Mouse (Mus musculus): ENCODE data around the gene Eipr1. TPM values are rescaled to one million over a fixed set of nuclear protein-coding genes. Genes with fewer than 3 reads are reported as not detected.
A peak's percentile ranks its signal among the peaks of the same experiment; 100 is the strongest.

Eipr1 gene
- polyA plus RNA-seq, 1 experiment from 2014 or later: 8.4 TPM

DNA sequence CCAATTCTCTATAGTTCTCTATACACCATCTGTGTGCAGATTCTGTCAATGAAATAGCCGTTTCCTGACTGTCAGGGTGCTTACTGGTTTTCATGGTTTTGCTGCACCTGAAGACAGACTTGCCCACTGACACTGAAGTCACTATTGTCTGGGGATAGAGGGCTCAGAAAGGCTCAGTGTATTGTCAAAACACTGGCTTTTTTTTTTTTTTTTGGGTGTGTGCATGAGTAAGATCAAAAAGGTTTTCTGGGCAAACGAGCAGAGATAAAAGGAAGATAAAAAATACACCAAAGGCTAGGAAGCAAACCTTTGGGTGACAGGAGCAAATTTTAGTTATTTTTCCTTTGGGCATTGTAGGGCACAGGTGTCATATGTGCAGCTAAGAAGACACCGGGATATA, 16.3 kb upstream of the Eipr1 start:
- no peak overlapping the region for H3K4me3 ChIP-seq (ENCODE audit: inconsistent target)
- WGBS (ENCODE audit: missing documents): 94% methylated on average over 3 of the region's 3 CpGs
- peaks cover 22% of the 10 kb centered on the region for H3K79me2 ChIP-seq (ENCODE audit: inconsistent target)
- H3K27ac ChIP-seq: no peak overlapping the region
- H3K36me3 ChIP-seq (ENCODE audit: inconsistent target): peaks cover 39% of the 10 kb centered on the region

DNA sequence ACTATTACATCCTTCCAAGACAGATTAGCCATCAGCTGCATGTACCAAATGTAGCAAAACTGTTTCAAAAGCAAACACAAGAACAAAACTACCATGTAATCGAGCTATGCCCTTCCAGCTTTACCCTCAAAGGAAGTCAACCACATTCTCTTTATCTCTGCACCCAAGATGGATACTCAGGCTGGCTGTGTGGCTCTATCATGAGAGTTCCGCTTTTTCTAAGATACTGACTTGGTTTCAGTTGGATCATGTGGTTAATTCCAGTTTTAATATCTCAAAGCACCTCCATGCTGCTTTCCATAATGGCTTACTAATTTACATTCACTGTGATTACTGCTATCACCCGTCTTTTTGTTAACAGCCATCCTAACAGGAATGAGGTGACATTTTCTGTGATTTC, 8.3 kb upstream of the Eipr1 start:
- peaks cover 100% of the 10 kb centered on the region for H3K79me2 ChIP-seq (ENCODE audit: inconsistent target)
- H3K4me3 ChIP-seq (ENCODE audit: inconsistent target): no peak overlapping the region
- H3K27ac ChIP-seq: no peak overlapping the region
- WGBS (ENCODE audit: missing documents): 71% methylated on average over 3 of the region's 3 CpGs
- peaks cover 23% of the 10 kb centered on the region; the same call in 1 of the 2 replicates for H3K36me3 ChIP-seq (ENCODE audit: inconsistent target)

DNA sequence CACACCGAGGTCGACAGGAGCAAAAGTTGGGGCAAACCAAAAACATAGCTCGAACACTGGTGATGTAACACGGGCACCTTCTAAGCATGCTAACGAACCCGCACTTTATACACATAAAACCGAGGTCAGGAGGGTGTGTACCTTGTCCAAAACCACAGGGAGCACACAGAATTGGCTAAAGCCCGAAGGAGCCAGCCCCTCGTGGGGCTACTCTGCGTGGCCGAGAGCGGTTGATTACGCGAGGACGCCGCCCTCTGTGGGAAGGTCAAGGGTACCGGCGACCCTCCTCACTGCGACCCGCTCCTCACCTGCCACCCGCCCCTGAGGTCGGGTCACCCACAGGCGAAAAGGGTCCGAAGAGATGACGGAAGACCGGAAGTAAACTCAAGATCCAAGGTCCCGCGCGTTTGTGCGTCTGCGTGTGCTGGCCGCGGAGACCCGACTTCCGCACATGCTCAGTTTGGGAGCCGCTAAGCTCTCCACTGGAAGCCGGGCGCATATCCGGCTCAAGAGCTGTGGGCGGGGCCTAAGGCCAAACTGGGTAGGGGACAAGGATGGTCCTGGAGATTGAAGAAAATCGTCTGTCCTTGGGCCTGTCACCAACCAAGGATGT, 1.5 kb upstream of the Eipr1 start, which contains the start of gene Trappc12:
Trappc12 (minus strand) TSS at position 452 of the 613 bp plus-strand sequence.
- H3K36me3 ChIP-seq (ENCODE audit: inconsistent target): peaks cover 18% of the 10 kb centered on the region; the same call in 1 of the 2 replicates
- whole genome bisulfite sequencing (ENCODE audit: missing documents): under 1% methylated on average over 41 of the region's 41 CpGs

DNA sequence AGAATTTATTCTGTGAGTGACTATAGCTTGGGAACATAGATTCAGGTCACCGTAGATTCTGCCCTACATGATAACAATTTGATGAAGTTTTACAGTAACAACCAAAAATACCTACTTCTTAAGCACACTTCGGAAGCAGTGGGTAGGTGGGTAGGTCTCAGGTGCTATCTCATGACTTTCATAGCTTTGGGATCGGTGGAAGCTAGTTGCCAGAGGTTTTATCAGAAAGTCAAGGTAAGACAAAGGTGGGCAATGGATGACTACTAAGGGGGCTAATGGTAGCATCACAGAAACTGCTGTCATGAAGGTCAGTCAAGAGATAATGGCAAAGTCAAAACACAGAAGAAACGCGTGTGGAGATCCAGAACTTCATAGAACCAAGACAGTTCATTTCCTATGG, 727 bp upstream of the Eipr1 start:
- 93% methylated on average over 4 of the region's 5 CpGs for whole genome bisulfite sequencing (ENCODE audit: missing documents)
- H3K4me3 ChIP-seq (ENCODE audit: inconsistent target): peak overlapping the region; percentile 83; the same call in 1 of the 2 replicates

More for the DNA sequence above, 1.5 kb upstream of the Eipr1 start, which contains the start of gene Trappc12:
- peaks cover 86% of the 10 kb centered on the region for H3K79me2 ChIP-seq (ENCODE audit: inconsistent target)
- H3K4me3 ChIP-seq (ENCODE audit: inconsistent target): peak within 1 kb of the TSS; percentile 100
- H3K27ac ChIP-seq: peak within 1 kb of the TSS; percentile 60

DNA sequence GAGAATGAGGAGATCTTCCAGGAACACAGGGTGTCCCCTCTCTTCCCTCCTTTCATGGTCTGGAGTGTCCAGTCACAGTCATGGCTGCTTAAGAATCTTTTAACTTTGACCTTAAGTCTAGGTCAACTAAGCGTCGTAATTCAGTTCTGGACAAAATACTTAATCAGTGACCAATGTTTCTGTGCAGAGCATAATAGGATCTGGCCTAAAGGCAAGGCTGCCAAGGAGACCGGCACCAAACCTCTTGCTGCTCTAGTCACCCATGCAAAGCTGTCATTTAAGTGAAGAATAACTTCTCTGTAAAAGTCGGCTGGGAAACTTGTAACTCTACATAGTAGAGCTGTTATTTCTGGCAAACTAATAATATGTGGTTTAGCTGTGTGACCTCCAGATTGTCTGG, 4.4 kb downstream of the Eipr1 start:
- Histone ChIP-seq H3K27ac (no peak overlapping the region), H3K36me3 (ENCODE audit: inconsistent target) (no peaks in the 10 kb centered on the region), H3K4me3 (ENCODE audit: inconsistent target) (no peak overlapping the region), H3K79me2 (ENCODE audit: inconsistent target) (peaks cover 57% of the 10 kb centered on the region)
- WGBS (ENCODE audit: missing documents): 95% methylated on average over 4 of the region's 4 CpGs

More for the DNA sequence above, 727 bp upstream of the Eipr1 start:
- Histone ChIP-seq H3K36me3 (ENCODE audit: inconsistent target) (peaks cover 11% of the 10 kb centered on the region; the same call in 1 of the 2 replicates), H3K27ac (no peak overlapping the region), H3K79me2 (ENCODE audit: inconsistent target) (peaks cover 86% of the 10 kb centered on the region)

DNA sequence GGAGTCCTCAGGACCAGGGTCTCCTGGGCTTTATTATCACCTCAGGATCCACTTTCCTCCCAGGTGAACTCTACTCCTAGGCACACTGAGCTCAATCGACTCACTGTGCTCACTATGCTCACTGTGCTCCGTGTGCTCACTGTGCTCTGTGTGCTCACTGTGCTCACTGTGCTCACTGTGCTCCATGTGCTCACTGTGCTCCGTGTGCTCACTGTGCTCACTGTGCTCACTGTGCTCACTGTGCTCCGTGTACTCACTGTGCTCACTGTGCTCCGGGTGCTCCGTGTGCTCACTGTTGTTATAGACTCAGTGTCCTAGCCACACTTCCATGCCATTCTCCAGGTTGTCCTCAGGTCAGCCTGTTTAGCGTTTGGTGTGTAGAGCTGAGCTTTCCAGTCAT, 18.4 kb downstream of the Eipr1 start:
- H3K36me3 ChIP-seq (ENCODE audit: inconsistent target): peaks cover 14% of the 10 kb centered on the region; the same call in 1 of the 2 replicates
- H3K27ac ChIP-seq: no peak overlapping the region
- WGBS (ENCODE audit: missing documents): 96% methylated on average over 7 of the region's 7 CpGs
- H3K4me3 ChIP-seq (ENCODE audit: inconsistent target): no peak overlapping the region
- no peaks in the 10 kb centered on the region for H3K79me2 ChIP-seq (ENCODE audit: inconsistent target)

DNA sequence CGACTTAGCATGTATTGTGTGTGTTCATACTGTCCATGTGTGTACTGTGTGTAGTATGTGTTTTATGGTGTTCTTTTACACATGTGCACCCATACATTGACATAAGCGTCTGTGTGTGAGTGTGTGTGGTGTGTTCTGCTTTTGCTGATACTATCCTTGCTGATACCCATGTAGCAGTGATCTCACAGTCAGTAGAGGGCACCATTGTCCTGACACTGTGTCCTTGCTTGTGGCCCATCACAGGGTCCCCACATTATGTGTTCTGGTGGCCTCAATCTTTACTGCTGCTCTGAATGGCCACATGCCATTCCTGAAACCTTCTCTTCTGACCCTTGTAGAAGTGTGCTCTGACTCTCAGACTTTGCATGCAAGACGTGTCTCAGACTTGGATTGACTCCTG, 22.2 kb downstream of the Eipr1 start:
- Histone ChIP-seq H3K79me2 (ENCODE audit: inconsistent target) (no peaks in the 10 kb centered on the region), H3K4me3 (ENCODE audit: inconsistent target) (no peak overlapping the region), H3K27ac (no peak overlapping the region), H3K36me3 (ENCODE audit: inconsistent target) (no peaks in the 10 kb centered on the region)
- WGBS (ENCODE audit: missing documents): 89% methylated on average over 3 of the region's 3 CpGs

DNA sequence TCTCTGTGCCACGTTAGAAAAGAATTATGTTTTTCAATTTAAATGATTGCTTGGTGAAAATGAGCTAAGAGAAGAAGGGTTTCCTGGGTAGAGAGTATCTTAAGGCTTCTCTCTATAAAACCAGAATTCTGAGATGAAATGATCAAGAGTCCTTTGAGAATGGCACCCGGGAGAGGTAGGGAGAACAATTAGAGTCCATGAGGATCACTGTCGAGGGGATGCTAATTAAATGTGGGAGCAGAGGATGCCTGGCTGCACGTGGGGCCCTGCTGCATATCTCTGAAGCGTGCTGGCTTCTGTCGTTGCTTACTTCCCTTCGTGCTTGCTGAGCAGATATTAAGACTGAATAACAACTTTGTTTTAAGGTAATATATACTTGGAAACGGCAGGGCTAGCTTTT, 23.5 kb downstream of the Eipr1 start:
- Histone ChIP-seq H3K79me2 (ENCODE audit: inconsistent target) (no peaks in the 10 kb centered on the region), H3K4me3 (ENCODE audit: inconsistent target) (no peak overlapping the region), H3K36me3 (ENCODE audit: inconsistent target) (no peaks in the 10 kb centered on the region), H3K27ac (no peak overlapping the region)
- 88% methylated on average over 8 of the region's 8 CpGs for WGBS (ENCODE audit: missing documents)

DNA sequence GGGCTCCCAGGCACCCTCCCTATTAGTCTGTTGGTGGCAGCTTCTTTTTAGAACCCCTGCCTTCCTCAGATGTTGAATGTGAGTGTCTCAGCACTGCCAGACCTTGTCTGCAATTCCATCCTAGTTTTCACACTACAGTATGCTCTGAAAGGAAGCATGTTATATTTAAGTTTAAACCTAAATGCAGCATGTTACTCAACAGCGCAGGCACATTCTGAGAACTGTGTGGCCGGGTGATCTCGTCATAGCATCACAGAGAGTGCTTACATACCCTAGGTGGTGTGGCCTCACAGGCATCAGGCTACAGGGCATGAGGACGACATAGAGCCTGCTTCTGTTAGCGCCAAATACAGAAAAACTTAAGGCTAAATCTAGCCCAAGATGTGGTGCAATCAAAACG, 24.0 kb downstream of the Eipr1 start:
- WGBS (ENCODE audit: missing documents): 91% methylated on average over 6 of the region's 6 CpGs
- no peaks in the 10 kb centered on the region for H3K36me3 ChIP-seq (ENCODE audit: inconsistent target)
- no peak overlapping the region for H3K4me3 ChIP-seq (ENCODE audit: inconsistent target)
- no peaks in the 10 kb centered on the region for H3K79me2 ChIP-seq (ENCODE audit: inconsistent target)
- H3K27ac ChIP-seq: no peak overlapping the region

DNA sequence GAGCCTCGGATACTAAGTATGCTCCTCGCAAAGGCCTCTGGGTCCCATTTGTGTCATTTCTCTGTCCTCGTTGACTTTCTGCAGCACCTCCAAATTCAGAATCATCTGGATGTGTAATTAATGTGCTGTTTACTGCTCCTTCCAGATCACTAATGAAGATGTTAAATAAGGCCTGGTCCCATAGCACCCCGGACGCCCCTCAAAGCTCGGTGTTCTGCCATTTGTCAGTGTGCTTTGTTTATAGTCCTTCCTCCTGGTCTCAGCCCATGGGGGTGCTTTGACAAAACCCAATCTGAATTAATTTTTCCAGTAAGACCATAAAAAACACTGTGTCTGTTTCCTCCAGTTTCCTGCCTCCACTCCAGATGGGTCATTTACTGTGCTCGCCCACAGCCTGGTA, 28.6 kb downstream of the Eipr1 start:
- 97% methylated on average over 7 of the region's 7 CpGs for WGBS (ENCODE audit: missing documents)
- H3K79me2 ChIP-seq (ENCODE audit: inconsistent target): no peaks in the 10 kb centered on the region
- H3K4me3 ChIP-seq (ENCODE audit: inconsistent target): no peak overlapping the region
- H3K36me3 ChIP-seq (ENCODE audit: inconsistent target): no peaks in the 10 kb centered on the region
- no peak overlapping the region for H3K27ac ChIP-seq

DNA sequence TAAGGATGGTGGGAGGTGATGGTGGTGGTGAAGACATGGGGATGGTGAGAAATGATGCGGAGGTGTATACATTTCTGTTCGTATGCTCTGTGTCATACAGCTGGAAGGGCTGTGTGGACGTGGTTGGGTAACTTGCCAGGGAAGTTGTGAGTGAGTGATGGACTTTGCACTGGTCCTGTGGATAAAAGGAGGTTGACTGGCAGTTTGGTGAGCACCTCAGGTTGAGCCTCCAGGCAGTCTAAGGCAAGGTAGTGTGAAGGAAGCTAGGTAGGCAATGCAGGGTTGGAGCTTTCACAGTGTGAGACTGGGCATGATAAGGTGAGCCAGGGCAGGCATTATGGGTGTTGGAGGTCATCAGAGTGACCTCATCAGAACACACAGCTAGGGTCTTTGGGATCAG, 31.0 kb downstream of the Eipr1 start:
- H3K36me3 ChIP-seq (ENCODE audit: inconsistent target): no peaks in the 10 kb centered on the region
- WGBS (ENCODE audit: missing documents): 90% methylated on average over 3 of the region's 3 CpGs
- no peak overlapping the region for H3K4me3 ChIP-seq (ENCODE audit: inconsistent target)
- H3K79me2 ChIP-seq (ENCODE audit: inconsistent target): no peaks in the 10 kb centered on the region; the same call in 1 of the 2 replicates
- H3K27ac ChIP-seq: no peak overlapping the region

DNA sequence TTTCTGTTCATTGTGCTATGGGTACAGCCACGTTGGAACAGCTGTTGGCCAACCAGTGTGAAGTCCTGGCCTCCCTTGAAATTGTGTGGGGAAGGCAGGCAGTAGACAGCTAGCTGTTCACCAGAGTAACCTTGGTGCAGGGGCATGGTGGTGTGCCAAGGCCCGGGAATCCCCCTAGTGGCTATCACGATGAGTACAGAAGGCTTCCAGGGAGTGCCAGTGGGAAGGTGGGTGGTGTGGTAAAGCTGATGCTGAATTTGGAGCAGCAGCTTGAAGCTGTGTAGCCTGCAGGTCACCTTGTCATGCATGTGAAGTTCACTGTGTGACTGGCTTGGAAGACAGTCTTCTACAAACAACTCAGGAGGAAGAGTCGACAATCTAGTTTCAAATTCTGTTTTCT, 32.8 kb downstream of the Eipr1 start:
- no peak overlapping the region for H3K4me3 ChIP-seq (ENCODE audit: inconsistent target)
- WGBS (ENCODE audit: missing documents): 42% methylated on average over 4 of the region's 4 CpGs
- no peaks in the 10 kb centered on the region; the same call in 1 of the 2 replicates for H3K79me2 ChIP-seq (ENCODE audit: inconsistent target)
- H3K36me3 ChIP-seq (ENCODE audit: inconsistent target): no peaks in the 10 kb centered on the region
- no peak overlapping the region for H3K27ac ChIP-seq

DNA sequence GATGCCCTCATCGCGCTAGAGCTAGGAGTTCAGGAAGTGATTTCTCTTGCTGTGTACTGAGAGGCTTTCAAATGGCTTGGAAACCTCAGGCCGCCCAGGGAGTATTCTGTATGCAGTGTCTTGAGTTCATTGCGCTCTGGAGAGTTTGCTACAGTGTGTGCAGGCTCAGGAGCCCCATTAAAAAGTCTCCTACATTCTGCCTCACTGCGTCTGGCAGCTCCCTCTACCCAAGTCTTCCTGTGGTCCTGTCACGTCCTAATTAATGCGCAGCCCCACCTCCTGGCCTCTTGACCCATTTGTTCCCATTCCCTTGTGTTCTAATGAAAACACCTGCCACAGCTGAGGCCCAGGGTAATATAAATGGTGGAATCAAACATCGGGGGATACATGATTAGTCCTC, 33.3 kb downstream of the Eipr1 start:
- no peaks in the 10 kb centered on the region for H3K36me3 ChIP-seq (ENCODE audit: inconsistent target)
- no peak overlapping the region for H3K4me3 ChIP-seq (ENCODE audit: inconsistent target)
- WGBS (ENCODE audit: missing documents): 89% methylated on average over 8 of the region's 8 CpGs
- H3K27ac ChIP-seq: no peak overlapping the region
- no peaks in the 10 kb centered on the region; the same call in 1 of the 2 replicates for H3K79me2 ChIP-seq (ENCODE audit: inconsistent target)

DNA sequence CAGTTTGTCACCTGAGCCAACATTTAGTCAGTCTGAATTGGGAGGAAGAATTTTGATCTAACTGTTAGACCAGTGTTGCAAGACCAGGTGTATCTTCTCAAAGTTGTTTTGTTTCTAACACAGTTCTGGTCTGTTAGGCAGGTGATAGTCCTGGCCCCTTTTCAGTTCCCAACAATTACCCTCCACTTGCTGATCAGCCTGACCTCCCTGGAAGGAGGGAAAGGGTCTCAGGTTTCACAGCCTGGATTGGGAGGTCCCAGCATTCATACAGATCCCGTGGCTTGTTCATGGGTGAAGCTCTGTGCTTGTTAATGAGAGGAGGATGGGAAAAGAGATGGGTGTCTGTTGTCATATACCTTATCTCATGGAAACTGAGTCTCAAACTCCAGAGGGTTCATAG, 33.7 kb downstream of the Eipr1 start:
- Histone ChIP-seq H3K36me3 (ENCODE audit: inconsistent target) (no peaks in the 10 kb centered on the region), H3K4me3 (ENCODE audit: inconsistent target) (no peak overlapping the region), H3K27ac (no peak overlapping the region), H3K79me2 (ENCODE audit: inconsistent target) (no peaks in the 10 kb centered on the region; the same call in 1 of the 2 replicates)
- WGBS (ENCODE audit: missing documents): 86% methylated on average over 1 of the region's 1 CpGs

DNA sequence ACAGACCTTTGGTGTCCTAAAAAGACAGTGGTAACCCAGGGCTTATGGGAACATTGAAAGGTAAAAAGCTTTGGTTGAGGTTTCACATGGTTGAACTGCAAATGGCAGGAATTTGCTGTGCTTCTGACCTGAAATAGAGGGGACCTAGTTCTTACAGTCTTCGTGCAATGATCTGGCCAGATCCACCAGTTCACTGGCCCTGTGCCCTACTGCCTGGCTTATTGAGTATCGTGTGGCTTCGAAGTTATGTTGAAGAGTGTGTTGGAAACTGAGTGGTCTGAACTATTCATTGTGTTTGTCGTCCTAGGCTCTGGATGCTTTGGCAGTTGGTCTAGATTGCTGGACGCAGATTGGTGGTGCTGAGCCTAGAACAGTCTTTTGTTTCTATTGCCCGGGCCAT, 34.7 kb downstream of the Eipr1 start:
- H3K4me3 ChIP-seq (ENCODE audit: inconsistent target): no peak overlapping the region
- no peak overlapping the region for H3K27ac ChIP-seq
- 98% methylated on average over 6 of the region's 6 CpGs for WGBS (ENCODE audit: missing documents)
- no peaks in the 10 kb centered on the region for H3K36me3 ChIP-seq (ENCODE audit: inconsistent target)
- H3K79me2 ChIP-seq (ENCODE audit: inconsistent target): no peaks in the 10 kb centered on the region; the same call in 1 of the 2 replicates

DNA sequence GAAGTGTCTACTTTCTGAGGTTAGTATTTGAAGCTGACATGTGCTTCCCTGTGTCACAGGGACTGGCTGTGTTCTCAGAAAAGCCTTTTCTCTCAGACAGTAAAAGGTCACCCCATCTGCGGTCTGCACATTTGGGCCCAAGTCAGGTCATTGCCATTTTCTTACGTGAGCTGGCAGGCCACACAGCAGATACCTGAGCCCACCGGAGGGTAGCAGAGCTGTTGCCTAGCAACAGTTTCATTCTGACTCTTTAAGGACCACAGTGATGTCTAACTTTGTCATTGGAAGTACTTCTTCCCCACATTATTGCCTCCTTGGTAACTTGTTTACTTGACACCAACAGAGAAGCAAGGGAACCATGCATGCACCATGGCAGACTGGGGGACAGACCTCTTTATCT, 41.0 kb downstream of the Eipr1 start:
- Histone ChIP-seq H3K36me3 (ENCODE audit: inconsistent target) (no peaks in the 10 kb centered on the region), H3K4me3 (ENCODE audit: inconsistent target) (no peak overlapping the region), H3K27ac (no peak overlapping the region), H3K79me2 (ENCODE audit: inconsistent target) (no peaks in the 10 kb centered on the region)
- 93% methylated on average over 3 of the region's 3 CpGs for WGBS (ENCODE audit: missing documents)
